Mouse (Mus musculus) cerebellum, adult 18-20 months (tissue): ENCODE measurements around the gene Aamdc.

Experiments
- DNase-seq, 2 experiments: peaks; one replicate each; pipeline ENCODE4 v3.0.0; 2021

Gene Aamdc

GRCm38 (mm10) chr7:97500555-97501209, 78.6 kb downstream of the Aamdc start:
- DNase-seq, result peak; percentile 72 to 88
